Mouse (Mus musculus) heart, embryonic 12.5 days (tissue): ENCODE measurements around the gene Mrpl48. TPM values are rescaled to one million over a fixed set of nuclear protein-coding genes. Genes with fewer than 3 reads are reported as not detected.

ENCODE experiments used
- ATAC-seq: fragments of 200-750 bp; cut with Nextera tagmentation; 2 replicates; pipeline ENCODE4 v1.8.0; 2017; ENCODE audit warnings: moderate TSS enrichment, moderate library complexity; ENCODE audit not compliant: insufficient number of reproducible peaks, low FRiP score
- H3K27ac ChIP-seq: fragments of 300-500 bp; sonication (generic); 2 replicates; pipeline ENCODE4 v1.5.1; 2016; ENCODE audit warnings: mild to moderate bottlenecking, moderate library complexity; ENCODE audit not compliant: poor library complexity, severe bottlenecking
- H3K27me3 ChIP-seq: fragments of 300-500 bp; sonication (generic); replicated peaks from 2 replicates; pipeline ENCODE4 v1.6.1; 2016; ENCODE audit warnings: mild to moderate bottlenecking, moderate library complexity
- H3K36me3 ChIP-seq: fragments of 300-500 bp; sonication (generic); 2 replicates; pipeline ENCODE4 v1.6.1; 2016; ENCODE audit warnings: mild to moderate bottlenecking, moderate library complexity
- H3K4me1 ChIP-seq: fragments of 300-500 bp; sonication (generic); replicated peaks from 2 replicates; pipeline ENCODE4 v1.6.1; 2016; ENCODE audit warnings: mild to moderate bottlenecking
- H3K4me2 ChIP-seq: fragments of 300-500 bp; sonication (generic); 2 replicates; pipeline ENCODE4 v1.6.1; 2016; ENCODE audit warnings: mild to moderate bottlenecking, moderate library complexity
- H3K4me3 ChIP-seq: fragments of 300-500 bp; sonication (generic); 2 replicates; pipeline ENCODE4 v1.5.1; 2016; ENCODE audit warnings: mild to moderate bottlenecking
- H3K9ac ChIP-seq: fragments of 300-500 bp; sonication (generic); 2 replicates; pipeline ENCODE4 v1.6.1; 2016; ENCODE audit warnings: mild to moderate bottlenecking, moderate library complexity
- H3K9me3 ChIP-seq: fragments of 300-500 bp; sonication (generic); replicated peaks from 2 replicates; pipeline ENCODE4 v1.6.1; 2016; ENCODE audit warnings: mild to moderate bottlenecking, moderate library complexity
- whole genome bisulfite sequencing: fragments of 180-500 bp; shearing (Covaris S2); methylation state at CpG from one replicate; pipeline ENCODE4 v1.1.7; 2016; 5-methylcytosine and 5-hydroxymethylcytosine counted together
- polyA plus RNA-seq: library from polyadenylated mRNA; unstranded; fragments of >200 nt; fragmentation: Nextera tagmentation; extraction: Ambion mirVana; gene quantifications from 2 replicates; pipeline ENCODE4 v1.2.1, GENCODE M21; 2016

Mrpl48 gene
- polyA plus RNA-seq, 1 experiment from 2014 or later, result 74.3 TPM

- H3K4me1 ChIP-seq, result peaks cover 14% of the 10 kb centered on the region
- H3K36me3 ChIP-seq, result peaks cover 24% of the 10 kb centered on the region
- no peak overlapping the region for H3K4me3 ChIP-seq
- no peak overlapping the region for H3K4me2 ChIP-seq
- H3K9me3 ChIP-seq, result no peaks in the 10 kb centered on the region
- ATAC-seq, result no peak
- no peak overlapping the region for H3K9ac ChIP-seq
- no peak overlapping the region for H3K27ac ChIP-seq
- H3K27me3 ChIP-seq, result no peaks in the 10 kb centered on the region
- 79% methylated on average over 5 of the region's 5 CpGs for WGBS
Measured at GRCm38 (mm10) chr7:100503076-100503475, 105.0 kb downstream of the Mrpl48 start.

- no peak overlapping the region for H3K4me2 ChIP-seq
- H3K36me3 ChIP-seq, result peaks cover 30% of the 10 kb centered on the region
- ATAC-seq, result no peak
- no peak overlapping the region for H3K27ac ChIP-seq
- H3K9me3 ChIP-seq, result no peaks in the 10 kb centered on the region
- no peak overlapping the region for H3K4me3 ChIP-seq
- no peaks in the 10 kb centered on the region for H3K27me3 ChIP-seq
- H3K9ac ChIP-seq, result no peak overlapping the region
- H3K4me1 ChIP-seq, result peaks cover 14% of the 10 kb centered on the region
- WGBS, result 66% methylated on average over 7 of the region's 7 CpGs
Measured at GRCm38 (mm10) chr7:100502374-100502922, 105.7 kb downstream of the Mrpl48 start.

GRCm38 (mm10) chr7:100501844-100502373 is 106.2 kb downstream of the Mrpl48 start:
- Histone ChIP-seq H3K4me2 (no peak overlapping the region), H3K9me3 (no peaks in the 10 kb centered on the region), H3K9ac (no peak overlapping the region), H3K27ac (no peak overlapping the region), H3K4me3 (no peak overlapping the region), H3K27me3 (no peaks in the 10 kb centered on the region), H3K4me1 (peaks cover 16% of the 10 kb centered on the region), H3K36me3 (peaks cover 35% of the 10 kb centered on the region)
- WGBS, result 72% methylated on average over 2 of the region's 2 CpGs
- no peak for ATAC-seq

- ATAC-seq, result no peak
- H3K27me3 ChIP-seq, result no peaks in the 10 kb centered on the region
- H3K9ac ChIP-seq, result no peak overlapping the region
- 75% methylated on average over 6 of the region's 6 CpGs for WGBS
- no peak overlapping the region for H3K4me3 ChIP-seq
- no peaks in the 10 kb centered on the region for H3K9me3 ChIP-seq
- H3K36me3 ChIP-seq, result peaks cover 42% of the 10 kb centered on the region
- H3K27ac ChIP-seq, result no peak overlapping the region
- no peak overlapping the region for H3K4me2 ChIP-seq
- H3K4me1 ChIP-seq, result peaks cover 21% of the 10 kb centered on the region
Measured at GRCm38 (mm10) chr7:100501027-100501843, 106.9 kb downstream of the Mrpl48 start.

GRCm38 (mm10) chr7:100500276-100500977 is 107.7 kb downstream of the Mrpl48 start:
- Histone ChIP-seq H3K4me1 (peaks cover 29% of the 10 kb centered on the region), H3K4me3 (no peak overlapping the region), H3K4me2 (no peak overlapping the region), H3K27me3 (no peaks in the 10 kb centered on the region), H3K9ac (no peak overlapping the region), H3K36me3 (peaks cover 43% of the 10 kb centered on the region), H3K27ac (0 out of 2 replicates have a peak overlapping the region, but pooled peaks have one; percentile 1), H3K9me3 (no peaks in the 10 kb centered on the region)
- 69% methylated on average over 16 of the region's 16 CpGs for WGBS
- ATAC-seq, result no peak

- peaks cover 43% of the 10 kb centered on the region for H3K36me3 ChIP-seq
- no peak overlapping the region for H3K9ac ChIP-seq
- no peak for ATAC-seq
- peaks cover 39% of the 10 kb centered on the region for H3K4me1 ChIP-seq
- no peaks in the 10 kb centered on the region for H3K27me3 ChIP-seq
- no peaks in the 10 kb centered on the region for H3K9me3 ChIP-seq
- H3K27ac ChIP-seq, result no peak overlapping the region
- H3K4me3 ChIP-seq, result no peak overlapping the region
- H3K4me2 ChIP-seq, result no peak overlapping the region
Measured at GRCm38 (mm10) chr7:100499465-100499864, 108.6 kb downstream of the Mrpl48 start.

- no peak overlapping the region for H3K27ac ChIP-seq
- H3K27me3 ChIP-seq, result no peaks in the 10 kb centered on the region
- H3K4me1 ChIP-seq, result peaks cover 52% of the 10 kb centered on the region
- ATAC-seq, result no peak
- H3K4me3 ChIP-seq, result no peak overlapping the region
- H3K9me3 ChIP-seq, result no peaks in the 10 kb centered on the region
- H3K36me3 ChIP-seq, result peaks cover 43% of the 10 kb centered on the region
- 90% methylated on average over 13 of the region's 13 CpGs for WGBS
- no peak overlapping the region for H3K4me2 ChIP-seq
- no peak overlapping the region for H3K9ac ChIP-seq
Measured at GRCm38 (mm10) chr7:100497982-100498381, 110.1 kb downstream of the Mrpl48 start.

- Histone ChIP-seq H3K27ac (no peak overlapping the region), H3K4me1 (peaks cover 56% of the 10 kb centered on the region), H3K27me3 (no peaks in the 10 kb centered on the region), H3K4me3 (no peak overlapping the region), H3K9ac (no peak overlapping the region), H3K4me2 (no peak overlapping the region), H3K9me3 (no peaks in the 10 kb centered on the region), H3K36me3 (peaks cover 43% of the 10 kb centered on the region)
- no peak for ATAC-seq
- 72% methylated on average over 4 of the region's 4 CpGs for WGBS
Measured at GRCm38 (mm10) chr7:100497402-100497801, 110.7 kb downstream of the Mrpl48 start.

- WGBS, result 96% methylated on average over 9 of the region's 9 CpGs
- no peak overlapping the region for H3K27ac ChIP-seq
- H3K9me3 ChIP-seq, result no peaks in the 10 kb centered on the region
- ATAC-seq, result no peak
- no peaks in the 10 kb centered on the region for H3K27me3 ChIP-seq
- H3K4me1 ChIP-seq, result peaks cover 59% of the 10 kb centered on the region
- H3K36me3 ChIP-seq, result peaks cover 43% of the 10 kb centered on the region
- no peak overlapping the region for H3K4me3 ChIP-seq
- no peak overlapping the region for H3K9ac ChIP-seq
- no peak overlapping the region for H3K4me2 ChIP-seq
Measured at GRCm38 (mm10) chr7:100496791-100497190, 111.3 kb downstream of the Mrpl48 start.

- WGBS, result 73% methylated on average over 6 of the region's 6 CpGs
Measured at GRCm38 (mm10) chr7:100496371-100496770, 111.7 kb downstream of the Mrpl48 start.

More at GRCm38 (mm10) chr7:100496371-100496770, 111.7 kb downstream of the Mrpl48 start:
- peak overlapping the region; percentile 92 for H3K4me2 ChIP-seq
- no peaks in the 10 kb centered on the region for H3K9me3 ChIP-seq
- no peaks in the 10 kb centered on the region for H3K27me3 ChIP-seq
- peaks cover 59% of the 10 kb centered on the region for H3K4me1 ChIP-seq
- no peak overlapping the region for H3K27ac ChIP-seq
- peaks cover 43% of the 10 kb centered on the region for H3K36me3 ChIP-seq
- no peak for ATAC-seq
- H3K4me3 ChIP-seq, result no peak overlapping the region
- no peak overlapping the region for H3K9ac ChIP-seq
